Mouse (Mus musculus) kidney, adult 11 months (tissue): ENCODE measurements at regions not wholly inside any gene's neighbourhood (a gene's known extent, or its start where the extent isn't known, plus 50 kb on each side); places are given as distances from the start of the nearest gene placed in this dataset.

Experiments used
- DNase-seq: peaks from one replicate; pipeline ENCODE4 v3.0.0; 2022

DNA sequence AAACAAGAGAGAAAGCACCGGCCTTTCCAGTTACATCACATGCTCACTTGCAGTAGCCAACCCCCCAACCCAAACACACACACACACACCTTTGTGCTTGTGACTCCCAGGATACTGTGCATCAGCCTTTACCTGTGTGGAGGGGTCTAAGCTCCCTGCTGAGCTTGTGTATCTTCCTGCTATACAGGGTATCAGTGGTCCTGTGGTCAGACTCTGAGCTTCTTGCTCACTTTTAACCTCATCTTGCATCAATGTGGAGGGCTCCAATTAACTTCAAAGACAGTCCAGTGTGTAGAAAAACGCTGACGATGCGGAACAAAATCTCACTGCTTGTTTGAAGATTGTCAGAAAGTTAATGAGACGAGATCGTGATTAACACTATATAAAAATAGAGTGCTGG, 71.4 kb upstream of the Gypa start:
- no peak for DNase-seq

DNA sequence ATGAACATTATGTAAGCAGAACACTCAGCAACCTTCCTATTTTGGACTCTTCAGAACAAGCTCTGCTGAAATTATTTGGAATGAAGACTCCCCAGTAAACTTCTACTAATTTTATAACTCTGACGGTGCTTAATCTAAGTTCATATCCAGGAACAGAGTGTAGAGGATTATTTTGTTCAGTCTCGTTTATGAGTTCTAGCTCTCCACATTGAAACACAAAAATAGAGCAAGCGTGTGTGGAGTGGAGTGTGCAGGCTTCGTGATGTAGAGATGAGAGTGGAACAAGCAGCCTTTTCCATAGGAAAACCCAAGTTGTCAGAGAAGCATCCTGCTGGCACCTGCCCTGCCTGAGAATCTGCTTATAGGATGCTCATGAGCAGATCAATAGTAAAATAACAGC, 77.5 kb upstream of the Gypa start:
- DNase-seq, result no peak

DNA sequence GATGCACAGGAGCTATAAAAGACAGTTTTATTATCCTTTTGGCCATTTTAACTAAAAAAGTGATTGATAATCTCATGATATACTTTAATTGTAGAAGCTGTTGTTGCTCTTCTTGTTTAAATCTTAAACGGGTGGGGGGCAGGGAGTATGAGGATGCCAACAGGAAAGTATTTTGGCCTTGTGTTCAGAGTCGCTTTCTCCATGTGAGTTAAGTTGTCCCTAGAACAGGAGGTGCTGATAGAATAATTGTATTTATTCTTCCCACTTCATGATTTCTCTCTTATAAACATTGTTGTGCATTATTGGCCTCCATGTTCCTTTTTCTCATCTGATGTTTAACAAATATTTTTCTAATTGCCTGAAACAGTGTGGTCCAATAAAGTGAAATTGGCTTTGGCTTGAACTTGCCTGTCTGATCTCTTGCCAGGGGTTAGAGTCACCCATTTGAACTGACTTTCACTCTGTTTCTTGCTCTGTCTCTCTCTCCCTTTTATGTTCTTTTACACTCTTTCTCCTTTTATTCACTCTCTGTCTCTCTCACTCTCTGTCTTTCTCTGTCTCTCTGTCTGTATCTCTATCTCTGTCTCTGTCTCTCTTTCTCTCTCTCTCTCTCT, 93.9 kb upstream of the Gypa start:
- no peak for DNase-seq

DNA sequence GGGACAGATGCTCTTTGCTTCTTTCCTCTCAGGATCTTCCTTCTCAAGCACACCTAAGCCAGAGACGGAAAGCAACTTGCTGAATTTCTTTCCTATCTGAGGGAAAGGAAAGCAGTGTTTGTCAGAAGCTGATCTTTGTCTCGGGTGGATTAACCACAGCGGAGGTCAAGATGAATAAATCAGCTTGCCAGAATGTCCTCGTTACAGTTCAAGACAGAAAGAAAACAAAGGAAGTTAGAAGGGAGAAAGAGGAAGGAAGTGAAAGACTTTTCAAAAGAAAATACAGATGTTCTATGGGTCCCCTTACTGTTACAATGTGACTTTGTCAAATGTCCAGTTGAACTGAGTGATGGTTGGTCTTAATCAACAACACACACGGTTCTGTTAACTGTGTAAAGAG, 98.6 kb upstream of the Gypa start:
- no peak for DNase-seq

DNA sequence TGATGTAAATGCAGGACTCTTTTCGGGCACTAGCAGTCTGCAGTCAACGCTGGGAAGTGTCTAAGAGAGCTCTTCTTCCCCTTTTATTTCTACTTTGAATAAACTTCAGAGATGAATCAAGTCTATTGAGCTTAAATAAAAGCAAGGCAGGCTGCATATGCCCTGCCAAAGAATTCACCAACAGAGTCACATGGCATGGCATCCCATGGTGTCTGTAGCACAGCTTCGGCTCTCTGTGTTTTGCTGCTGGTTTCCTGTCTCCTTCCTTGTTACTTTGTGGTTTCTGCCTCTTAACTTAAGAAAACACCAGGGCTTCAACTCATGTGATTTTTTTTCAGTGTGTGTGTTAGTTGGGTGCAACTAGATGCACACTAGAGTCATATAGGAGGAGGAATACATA, 100.5 kb upstream of the Gypa start:
- no peak for DNase-seq

DNA sequence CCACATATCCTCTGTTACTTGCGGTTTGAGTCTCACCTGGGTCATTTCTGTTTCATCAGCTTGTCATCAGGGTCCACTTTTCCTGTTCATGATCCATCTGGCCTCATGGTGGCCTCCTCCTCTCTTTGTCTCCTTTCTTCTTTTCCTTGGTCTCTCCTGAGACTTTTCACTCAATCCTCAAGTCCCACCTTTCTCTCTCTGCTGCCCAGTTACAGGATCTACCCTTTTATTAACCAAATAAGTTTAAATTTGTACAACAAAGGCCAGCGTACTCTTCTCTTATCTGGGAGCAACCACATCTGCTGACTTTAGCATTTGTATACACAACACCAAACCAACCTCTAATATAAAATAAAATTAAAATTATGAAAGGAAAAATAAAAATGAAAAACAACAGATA, 124.4 kb upstream of the Gypa start:
- DNase-seq, result no peak

DNA sequence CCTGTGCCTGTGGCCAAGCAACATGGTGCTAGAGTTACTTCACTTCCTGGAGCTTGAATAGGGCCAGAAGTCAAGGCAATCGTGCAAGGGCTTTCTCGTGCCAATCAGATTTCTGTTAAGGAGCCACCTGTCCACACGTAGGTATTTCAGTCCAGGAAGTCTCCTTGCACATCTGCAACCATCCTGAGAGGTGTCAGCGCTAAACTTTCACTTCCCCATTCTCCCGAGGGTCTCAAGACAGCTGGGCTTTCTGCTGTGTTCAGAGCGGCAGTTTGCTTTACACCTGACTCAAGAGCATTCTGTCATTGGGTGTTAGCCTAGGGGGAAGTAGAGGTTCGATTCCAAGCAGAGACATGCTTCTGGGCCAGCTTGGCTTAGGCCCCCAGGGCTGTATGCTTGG, 129.5 kb upstream of the Gypa start:
- DNase-seq, result no peak

DNA sequence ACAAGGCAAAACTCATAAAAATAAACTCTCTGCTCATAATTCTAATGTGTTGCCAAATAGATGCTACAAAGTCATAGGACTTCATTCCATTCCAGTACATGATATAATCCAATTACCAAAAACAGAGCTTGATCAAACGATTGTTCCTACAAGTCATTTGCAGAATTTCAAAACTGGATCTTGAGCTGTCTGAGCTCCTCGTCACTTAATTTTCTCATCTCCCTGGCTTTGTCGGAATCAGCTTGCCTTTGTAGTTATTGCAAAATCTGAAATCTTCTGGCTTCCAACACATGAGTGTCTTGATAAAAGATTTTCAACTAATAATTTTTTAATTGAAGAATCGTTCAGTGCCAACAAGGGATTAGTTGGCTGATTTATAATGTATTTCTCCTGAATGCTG, 150.3 kb upstream of the Gypa start:
- DNase-seq, result no peak

DNA sequence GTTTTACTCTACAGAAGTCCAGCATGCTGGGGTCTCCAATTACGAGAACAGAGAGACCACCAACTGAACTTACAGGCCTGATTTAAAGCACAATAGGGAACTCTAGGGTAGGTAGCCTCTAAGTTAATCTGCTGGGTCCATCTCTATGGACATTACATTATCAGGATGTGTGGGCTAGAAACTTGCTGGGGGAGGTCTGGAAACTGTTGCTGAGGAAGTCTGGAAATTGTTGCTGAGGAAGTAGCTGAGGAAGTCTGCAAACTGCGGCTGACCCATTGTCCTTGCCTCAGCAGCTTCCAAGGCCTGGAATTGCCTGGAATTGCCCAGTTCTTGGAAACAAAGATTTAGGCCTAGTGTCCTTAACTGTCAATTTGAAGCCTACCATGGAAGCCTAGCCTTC, 155.7 kb upstream of the Gypa start:
- DNase-seq, result no peak

DNA sequence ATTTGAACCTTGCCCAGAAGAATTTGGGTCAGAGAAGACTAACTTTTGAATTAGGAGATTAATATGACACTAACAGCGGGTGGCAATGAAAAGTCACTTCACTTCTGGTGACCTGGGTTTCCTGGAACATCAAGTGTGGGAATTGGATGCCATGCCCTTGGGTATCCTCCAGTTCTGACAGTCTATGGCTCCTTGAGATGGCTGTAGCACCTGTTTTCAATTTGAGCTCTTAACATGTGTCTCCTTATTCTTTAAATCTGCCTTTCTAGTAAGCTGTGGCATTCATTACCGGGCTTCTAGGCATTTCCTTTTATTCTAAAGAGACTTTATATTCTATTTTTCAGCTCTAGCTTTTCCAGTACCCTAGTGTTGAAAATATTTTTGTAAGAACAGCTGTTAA, 164.9 kb upstream of the Gypa start:
- no peak for DNase-seq

DNA sequence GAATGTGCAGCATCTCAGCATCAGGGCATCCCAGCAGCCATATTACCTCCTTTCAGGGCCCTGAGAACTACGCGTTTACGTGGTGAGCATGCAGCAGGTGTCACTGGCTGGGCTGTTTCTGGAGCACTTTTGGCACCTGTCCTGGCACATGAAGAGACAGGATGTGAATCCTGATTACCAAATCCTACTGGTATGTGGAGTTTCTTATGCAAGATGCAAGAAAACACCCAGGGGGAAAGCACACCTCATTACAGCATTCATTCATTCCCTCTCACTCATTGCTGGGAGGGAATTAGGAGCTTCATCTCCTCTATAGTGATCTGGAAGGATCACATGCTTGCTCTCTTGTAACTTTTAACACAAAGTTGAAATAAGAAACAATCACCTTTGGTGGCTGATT, 167.7 kb upstream of the Gypa start:
- no peak for DNase-seq

DNA sequence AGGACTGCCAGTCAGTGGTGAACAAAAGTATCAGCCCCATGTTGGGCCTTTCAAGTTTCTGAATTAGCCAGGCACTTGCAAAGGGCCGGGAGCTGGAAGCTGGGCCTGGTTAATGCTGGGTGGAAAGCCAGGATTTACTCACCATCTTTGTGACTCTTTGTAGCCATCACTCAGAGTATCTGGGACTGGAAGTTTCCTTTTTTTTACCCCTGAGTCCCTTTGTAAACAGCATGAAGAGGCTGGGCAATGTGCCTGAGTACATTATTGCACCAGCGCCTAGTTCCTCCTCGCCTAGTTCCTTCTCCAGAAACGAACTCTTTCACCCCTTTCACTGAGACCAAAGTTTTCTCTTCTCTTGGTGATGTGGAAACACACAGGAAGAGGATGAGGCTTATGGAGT, 168.4 kb upstream of the Gypa start:
- no peak for DNase-seq

DNA sequence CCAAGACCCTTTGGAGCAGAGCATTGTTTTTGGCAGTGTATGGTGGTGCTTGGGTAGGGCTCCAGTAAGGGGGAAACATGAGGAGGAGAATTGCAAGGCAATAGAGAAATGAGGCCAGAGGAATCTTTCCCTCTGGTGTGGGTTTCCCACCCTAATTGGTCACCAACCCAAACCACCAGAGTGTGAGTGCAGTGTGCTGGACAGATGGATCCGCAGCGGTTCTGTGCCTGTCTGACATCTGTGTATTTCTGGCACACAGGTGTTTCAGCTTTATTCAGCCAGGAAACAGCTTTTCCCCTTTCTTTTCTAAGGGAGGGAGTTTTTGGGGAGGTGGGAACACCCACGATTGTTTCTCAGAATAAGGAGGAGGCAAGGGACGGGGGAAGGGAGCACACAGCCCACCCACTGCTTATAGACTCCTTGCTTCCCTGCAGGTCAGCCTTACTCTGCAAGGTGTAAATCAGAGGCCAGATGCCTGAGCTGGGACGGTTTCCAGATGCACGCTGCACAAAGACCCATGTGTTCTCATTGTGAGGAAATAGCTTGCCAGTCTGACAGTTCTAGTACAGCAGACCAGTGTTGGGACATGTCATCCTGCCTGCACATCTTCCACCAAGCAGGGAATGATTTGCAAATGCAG, 175.2 kb upstream of the Gypa start:
- DNase-seq, result no peak

DNA sequence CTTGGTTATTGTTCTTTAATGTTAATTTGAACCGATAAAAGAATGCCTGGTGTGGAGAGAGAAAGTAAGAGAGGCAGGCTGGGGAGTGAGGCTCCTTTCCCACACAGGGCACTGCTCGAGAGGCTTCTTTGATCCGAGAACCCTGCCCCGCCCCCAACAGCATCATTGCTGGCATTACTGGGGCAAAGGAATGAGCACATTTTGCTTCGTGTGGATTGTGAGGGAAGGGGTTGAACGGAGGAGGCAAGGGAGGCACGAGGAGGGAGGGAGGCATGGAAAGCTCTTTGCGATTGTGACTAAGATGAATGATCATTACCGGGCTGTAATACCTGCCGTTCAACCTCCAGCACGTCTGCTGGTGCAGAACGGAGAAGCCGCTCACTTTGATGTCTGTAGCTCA, 178.2 kb upstream of the Gypa start:
- DNase-seq, result no peak

DNA sequence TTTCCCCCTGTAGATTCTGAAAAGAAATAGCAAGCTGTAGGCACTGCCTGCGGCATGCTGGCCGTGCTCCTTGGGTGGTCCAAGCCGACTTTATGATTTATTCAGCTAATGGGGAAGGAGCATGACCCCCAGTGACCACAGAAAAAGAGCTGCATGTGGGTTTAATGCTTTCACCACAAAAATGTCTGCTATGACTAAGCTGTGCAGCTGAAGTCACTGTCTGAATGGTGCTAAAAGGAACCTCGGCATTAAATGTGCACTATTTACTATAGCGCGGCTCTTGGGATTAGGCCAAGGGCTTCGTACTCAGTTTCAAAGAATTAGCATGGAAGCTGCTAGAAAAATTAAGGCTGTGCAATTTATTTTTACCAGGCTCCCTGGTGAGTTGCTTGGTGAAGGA, 178.8 kb upstream of the Gypa start:
- peak; percentile 8 for DNase-seq

DNA sequence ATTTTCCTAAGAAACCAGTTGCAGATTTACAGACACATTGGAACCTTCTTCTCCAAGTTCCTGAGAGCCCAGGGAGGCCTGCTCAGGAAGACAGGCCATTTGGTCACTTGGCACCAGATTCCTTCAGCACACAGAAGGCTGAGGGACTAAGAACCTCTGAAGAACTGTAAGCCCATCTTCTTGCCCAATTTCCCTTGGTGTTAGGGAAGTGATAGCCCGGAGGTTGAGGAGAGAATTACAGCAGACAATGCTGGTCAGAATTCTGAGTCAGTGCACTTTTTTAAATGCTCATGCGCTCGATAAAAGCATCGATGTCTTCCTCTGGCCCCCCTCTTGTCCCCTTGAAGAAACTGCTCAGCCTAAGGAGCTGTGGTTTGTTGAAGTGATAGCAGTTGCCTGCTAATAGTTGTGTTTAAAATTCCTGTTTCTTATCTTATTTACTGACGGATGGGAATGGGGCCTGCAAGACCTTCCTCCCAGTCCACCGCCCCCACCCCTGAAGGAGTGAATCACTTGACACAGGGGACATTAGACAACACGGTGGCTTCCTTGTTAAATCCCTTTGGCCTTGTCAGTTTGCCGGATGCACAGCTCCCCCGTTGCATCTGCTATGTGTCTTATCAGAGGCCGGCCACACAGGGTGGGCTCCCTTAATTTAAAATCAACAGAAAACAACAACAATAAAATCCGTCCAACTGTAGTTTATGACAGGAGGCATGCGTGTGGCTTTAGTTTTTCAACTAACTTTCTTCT, 179.5 kb upstream of the Gypa start:
- no peak for DNase-seq

DNA sequence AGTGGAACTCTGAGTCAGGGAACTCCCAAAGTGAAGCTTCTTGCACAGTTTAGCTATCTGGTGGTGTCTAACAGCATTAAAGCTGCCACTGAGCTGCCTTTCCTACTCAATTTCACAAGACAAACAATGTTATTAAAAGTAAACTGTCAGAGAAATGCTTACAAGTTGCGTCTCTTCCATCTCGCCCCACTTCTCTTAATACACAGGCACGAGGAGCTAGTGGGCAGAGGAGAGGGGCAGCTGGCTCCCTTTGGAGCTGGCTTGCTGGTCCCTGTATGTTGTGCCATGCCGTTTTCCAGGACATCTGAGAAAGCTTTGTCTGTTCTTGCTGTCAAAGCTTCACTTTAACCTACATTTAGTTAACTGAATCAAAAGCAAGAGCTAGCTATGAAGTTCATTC, 185.8 kb upstream of the Gypa start:
- no peak for DNase-seq

DNA sequence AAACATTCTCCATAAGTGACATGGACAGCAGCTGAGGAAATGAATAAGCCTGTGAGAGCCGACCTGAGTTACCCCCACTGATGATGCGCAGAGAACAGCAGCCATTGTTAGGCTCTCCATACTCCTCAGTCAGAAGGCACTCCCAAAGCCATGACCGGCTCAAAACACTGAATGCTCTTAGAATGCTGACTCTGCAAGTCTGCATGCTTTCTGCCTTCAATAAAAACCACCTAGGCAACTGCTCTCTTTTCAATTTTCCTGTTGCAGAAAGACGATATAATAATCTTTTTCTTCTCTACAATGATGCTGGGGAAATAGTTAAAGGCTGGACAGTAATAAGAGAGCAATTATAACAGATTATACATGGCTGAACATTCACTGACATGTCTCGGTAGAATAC, 195.0 kb upstream of the Gypa start:
- no peak for DNase-seq

DNA sequence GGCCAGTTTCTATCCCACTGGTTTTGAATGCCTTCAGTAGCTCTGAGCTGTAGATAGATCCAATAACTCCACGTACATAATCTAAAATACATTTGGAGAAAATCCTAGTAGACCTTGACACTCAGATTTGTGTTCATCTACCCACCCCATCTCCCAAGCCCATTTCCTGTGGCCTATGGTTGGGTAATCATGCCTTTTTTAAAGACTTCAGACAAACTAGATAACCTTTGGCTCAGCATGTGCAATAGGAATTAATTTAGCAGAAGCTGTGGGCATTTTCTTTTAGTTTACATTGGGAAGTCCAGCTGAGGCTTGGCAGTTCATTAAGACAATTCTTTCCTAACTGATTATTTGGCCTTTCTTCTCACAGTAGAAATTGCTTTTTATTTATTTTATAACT, 203.3 kb upstream of the Gypa start:
- no peak for DNase-seq

DNA sequence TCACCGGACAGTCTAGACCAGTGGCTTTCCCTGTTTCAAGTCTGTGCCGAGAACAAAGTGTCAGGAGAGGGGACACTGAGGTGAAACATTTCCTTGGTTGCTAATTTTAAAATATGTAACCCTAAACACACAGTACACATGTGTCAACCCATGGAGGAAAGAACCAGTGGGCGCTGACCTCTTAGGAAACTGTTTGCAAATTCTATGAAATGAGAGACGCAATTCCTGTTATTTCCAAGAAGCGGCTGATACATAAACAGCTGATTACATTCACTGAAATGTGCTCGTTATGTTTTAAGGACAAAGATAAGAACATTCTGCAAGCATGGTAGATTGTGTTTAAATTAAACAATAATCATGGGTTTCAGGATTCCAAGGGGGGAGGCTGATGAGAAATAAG, 204.3 kb upstream of the Gypa start:
- no peak for DNase-seq

DNA sequence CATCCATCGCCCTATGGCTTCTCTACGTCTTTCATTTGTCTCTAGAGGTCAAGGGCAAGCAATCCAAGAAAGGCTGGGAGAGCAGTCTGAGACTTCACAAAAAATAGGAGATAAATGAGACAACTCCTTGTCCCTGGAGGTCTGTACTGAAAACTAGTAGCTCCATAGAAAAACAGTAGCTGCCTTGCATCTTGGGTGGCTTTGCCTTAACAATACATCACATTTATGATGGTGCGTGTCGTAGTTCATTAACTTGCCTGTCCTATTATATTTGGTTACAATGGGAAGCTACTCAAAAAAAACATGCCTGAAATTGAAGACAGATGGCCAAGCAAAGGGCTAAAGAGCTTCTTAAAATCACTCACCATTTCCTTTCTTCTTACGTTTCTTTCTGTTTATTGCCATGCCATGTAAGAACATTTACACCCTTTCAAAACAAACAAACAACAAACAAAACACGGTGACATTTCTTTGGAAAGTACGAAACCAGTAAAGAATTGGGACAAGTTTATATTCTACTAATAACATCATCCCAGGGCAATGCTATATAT, 211.2 kb upstream of the Hhip start:
- DNase-seq, result no peak

DNA sequence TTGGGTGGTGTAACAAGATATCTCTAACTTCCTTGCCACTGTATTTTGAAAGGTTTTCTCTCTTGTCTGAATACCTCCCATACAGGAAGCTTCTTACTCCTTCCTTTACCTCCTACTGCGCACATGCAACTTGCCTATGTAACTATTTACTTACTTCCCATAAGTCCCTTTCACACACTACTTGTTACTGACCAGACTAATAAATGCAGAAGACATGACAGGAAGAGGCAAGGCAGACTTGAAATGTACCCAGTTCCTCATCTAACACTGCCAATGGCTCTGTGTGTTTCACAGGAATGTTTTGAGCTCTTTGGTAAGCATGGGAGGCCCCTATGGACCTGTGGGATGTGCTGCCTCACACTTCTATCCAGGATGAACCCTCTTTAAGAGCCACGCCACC, 207.1 kb upstream of the Hhip start:
- DNase-seq, result no peak

DNA sequence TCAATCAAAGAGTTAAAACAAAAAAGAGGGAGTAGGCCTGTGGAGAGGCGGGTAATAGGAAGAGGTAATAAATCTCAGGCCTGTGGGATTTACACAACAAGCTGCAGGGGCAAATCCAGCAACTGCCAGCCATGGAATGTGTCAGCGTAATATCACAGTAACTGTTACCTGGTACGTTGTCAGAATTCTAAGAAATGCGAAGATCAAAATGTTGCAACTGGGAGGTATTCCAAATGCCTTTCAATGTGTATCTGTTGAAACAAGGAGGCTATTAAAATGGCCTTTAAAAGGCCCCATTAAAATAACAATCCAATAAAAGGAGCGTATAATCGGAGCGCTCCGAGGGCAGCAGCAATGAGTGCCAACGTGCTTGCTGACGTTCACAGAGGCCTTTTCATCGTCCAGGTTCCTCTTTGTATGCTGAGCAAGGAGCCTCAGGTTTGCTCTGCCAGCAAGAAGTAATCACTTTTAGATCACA, 205.7 kb upstream of the Hhip start:
- no peak for DNase-seq

DNA sequence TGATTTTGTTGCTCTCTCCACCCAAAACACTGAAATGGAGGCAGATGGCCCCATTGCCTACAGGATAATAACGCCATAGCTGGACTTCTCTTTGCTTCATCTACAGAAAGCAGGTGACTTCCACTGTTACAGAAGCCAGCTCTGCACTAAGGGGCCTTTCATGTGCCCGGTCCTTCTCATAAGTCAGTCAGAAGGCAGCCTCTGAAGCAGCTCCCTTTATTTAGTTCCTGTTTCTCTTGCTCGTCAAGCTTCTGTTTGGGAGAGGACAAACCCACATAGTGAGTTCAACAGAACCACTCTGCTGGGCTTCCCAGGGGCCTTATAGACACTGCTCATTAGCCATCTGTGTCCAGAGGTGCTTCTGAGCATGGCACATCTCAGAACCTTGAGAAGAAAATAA, 205.1 kb upstream of the Hhip start:
- DNase-seq, result no peak
